In genomic region chr12:39665448-39665847, GRCm38 (mm10) we compare ENCODE assay signal across 9 mouse cellular contexts.
DNase-seq lines count a peak whose midpoint lies in the region; ATAC-seq and TF ChIP-seq lines count a peak whose summit lies in the region.
"Had no signal": no experiment of that assay in that cellular context is flagged by ENCODE, and none has a peak within 500 bp of the region (broad histone marks: within the 10 kb centered on the region; RNA-seq: fewer than 3 reads in every experiment).

No protein-coding gene starts in this region.

- peak; percentile 3 for DNase-seq in ovary, postnatal 10 days (ENCODE audit: low spot score)
- DNase-seq in ovary, adult 18-20 months (ENCODE audit: low spot score), result no peak
- peak; percentile 14 to 15 for DNase-seq in cerebellum, adult 2 months
- peak; percentile 50 for DNase-seq in forelimb bud, embryonic 11.5 days (ENCODE audit: low read depth, low spot score)
- DNase-seq in layer of hippocampus, postnatal 10 days (ENCODE audit: low spot score in 2 of 2), result peak; percentile 60 to 80
- DNase-seq in right cerebral cortex, postnatal 36 days (ENCODE audit: low spot score in 2 of 2), result peak; percentile 20 to 31

- H3K27ac ChIP-seq in cerebellum, adult 2 months (ENCODE audit: insufficient read depth, low read length), result no peak overlapping the region
- no peak overlapping the region for H3K27ac ChIP-seq in hindbrain, embryonic 16.5 days (ENCODE audit: low read depth, low read length)

- WGBS in cerebellum, adult 2 months, result 15% methylated on average over 4 of the region's 4 CpGs
- WGBS in hindbrain, embryonic 16.5 days, result 16% methylated on average over 4 of the region's 4 CpGs

- peak; percentile 56; the same call in 1 of the 2 replicates for TF ChIP-seq CTCF in cerebellum, adult 2 months (IDR thresholded peaks at IDR 0.05; ENCODE audit: borderline replicate concordance, insufficient read depth, low read depth, low read length)

- no peak for TF ChIP-seq POLR2A in cerebellum, adult 2 months (IDR thresholded peaks at IDR 0.05; ENCODE audit: borderline replicate concordance, insufficient read depth, low read length)

- H3K4me3 ChIP-seq in cerebellum, adult 2 months (replicated peaks; ENCODE audit: insufficient read depth, low read depth, low read length), result no peak overlapping the region
- H3K4me3 ChIP-seq in hindbrain, embryonic 16.5 days (ENCODE audit: low read length), result no peak overlapping the region
- H3K4me3 ChIP-seq: myocyte had no signal

- no peaks in the 10 kb centered on the region for H3K27me3 ChIP-seq in cerebellum, adult 2 months (ENCODE audit: control insufficient read depth, insufficient read depth, low read length)
- no peaks in the 10 kb centered on the region for H3K27me3 ChIP-seq in hindbrain, embryonic 16.5 days (replicated peaks; ENCODE audit: control insufficient read depth, insufficient read depth, low read length)

- ATAC-seq in hindbrain, embryonic 16.5 days, result peak; percentile 92
- peak; percentile 99 for ATAC-seq in megakaryocyte progenitor cell, adult 5-6 weeks (replicated peaks; ENCODE audit: poor library complexity)

- H3K36me3 ChIP-seq in hindbrain, embryonic 16.5 days (ENCODE audit: control insufficient read depth, insufficient read depth, low read length), result no peaks in the 10 kb centered on the region

- no peak overlapping the region for H3K9ac ChIP-seq in hindbrain, embryonic 16.5 days (ENCODE audit: low read depth, low read length)

- H3K4me1 ChIP-seq in cerebellum, adult 2 months (ENCODE audit: control insufficient read depth, insufficient read depth, low read length), result no peaks in the 10 kb centered on the region
- H3K4me1 ChIP-seq in hindbrain, embryonic 16.5 days (ENCODE audit: control insufficient read depth, insufficient read depth, low read depth, low read length), result no peaks in the 10 kb centered on the region

- no peaks in the 10 kb centered on the region for H3K9me3 ChIP-seq in hindbrain, embryonic 16.5 days (ENCODE audit: control insufficient read depth, low read length)

- H3K4me2 ChIP-seq in hindbrain, embryonic 16.5 days (ENCODE audit: low read length), result no peak overlapping the region
